Mouse (Mus musculus) testis, postnatal 10 days (tissue): ENCODE results near the gene Lrrc8d.
A peak's percentile ranks its signal among the peaks of the same experiment; 100 is the strongest.

ENCODE experiments used
- DNase-seq: peaks from one replicate; pipeline ENCODE4 v3.0.0; 2021; ENCODE audit warnings: low spot score

The Lrrc8d gene

GRCm38 (mm10) chr5:105817248-105817976 is 117.6 kb downstream of the Lrrc8d start:
- no peak for DNase-seq

- DNase-seq: no peak
These were observed 118.6 kb downstream of the Lrrc8d start for GRCm38 (mm10) chr5:105818411-105818810.

- DNase-seq: no peak
These were observed 121.6 kb downstream of the Lrrc8d start for GRCm38 (mm10) chr5:105821390-105821789.

GRCm38 (mm10) chr5:105822521-105823498 is 123.0 kb downstream of the Lrrc8d start:
- DNase-seq: no peak

GRCm38 (mm10) chr5:105824282-105824681 is 124.5 kb downstream of the Lrrc8d start:
- no peak for DNase-seq

- no peak for DNase-seq
These were observed 125.1 kb downstream of the Lrrc8d start for GRCm38 (mm10) chr5:105824827-105825226.

GRCm38 (mm10) chr5:105826916-105827510 is 127.2 kb downstream of the Lrrc8d start:
- no peak for DNase-seq

- no peak for DNase-seq
These were observed 128.3 kb downstream of the Lrrc8d start for GRCm38 (mm10) chr5:105828050-105828449.

- DNase-seq: no peak
These were observed 129.3 kb downstream of the Lrrc8d start for GRCm38 (mm10) chr5:105829008-105829586.

- DNase-seq: no peak
These were observed 132.4 kb downstream of the Lrrc8d start for GRCm38 (mm10) chr5:105832140-105832539.

- no peak for DNase-seq
These were observed 134.2 kb downstream of the Lrrc8d start for GRCm38 (mm10) chr5:105833923-105834322.

GRCm38 (mm10) chr5:105836006-105836405 is 136.2 kb downstream of the Lrrc8d start:
- no peak for DNase-seq

GRCm38 (mm10) chr5:105839740-105840310 is 140.1 kb downstream of the Lrrc8d start:
- DNase-seq: no peak

- no peak for DNase-seq
These were observed 144.4 kb downstream of the Lrrc8d start for GRCm38 (mm10) chr5:105844044-105844753.

GRCm38 (mm10) chr5:105845041-105845440 is 145.3 kb downstream of the Lrrc8d start:
- DNase-seq: no peak

- DNase-seq: no peak
These were observed 148.0 kb downstream of the Lrrc8d start for GRCm38 (mm10) chr5:105847726-105848125.

GRCm38 (mm10) chr5:105849222-105849621 is 149.5 kb downstream of the Lrrc8d start:
- no peak for DNase-seq

GRCm38 (mm10) chr5:105849643-105850042 is 149.9 kb downstream of the Lrrc8d start:
- no peak for DNase-seq

GRCm38 (mm10) chr5:105853271-105853670 is 153.5 kb downstream of the Lrrc8d start:
- DNase-seq: no peak

- peak; percentile 24 for DNase-seq
These were observed 157.7 kb downstream of the Lrrc8d start for GRCm38 (mm10) chr5:105857486-105857885.
